Mouse (Mus musculus) spleen, adult 2 months (tissue): Measurements from ENCODE around the gene Enpp7. TPM values are rescaled to one million over a fixed set of nuclear protein-coding genes. Genes with fewer than 3 reads are reported as not detected.

Experiments used
- DNase-seq, 2 experiments: peaks; one replicate each; pipeline versions ENCODE4 v3.0.0 to v3.0.0-alpha.2; 2012 to 2021; ENCODE audit warnings: low spot score in 2 of 2, low read depth in 1 of 2
- H3K27ac ChIP-seq: fragments of 200-500 bp; 2 replicates; pipeline ENCODE4 v1.5.1; 2012; ENCODE audit warnings: low read length, inconsistent platforms; ENCODE audit not compliant: insufficient read depth
- H3K27me3 ChIP-seq: fragments of 200-500 bp; 2 replicates; pipeline ENCODE4 v1.6.1; 2012; ENCODE audit warnings: mild to moderate bottlenecking, moderate library complexity, low read length, inconsistent platforms; ENCODE audit not compliant: control insufficient read depth, insufficient read depth
- H3K36me3 ChIP-seq: fragments of 200-500 bp; 2 replicates; pipeline ENCODE4 v1.6.1; 2012; ENCODE audit warnings: mild to moderate bottlenecking, low read length, inconsistent platforms; ENCODE audit not compliant: control insufficient read depth, insufficient read depth
- H3K4me1 ChIP-seq: fragments of 200-500 bp; 2 replicates; pipeline ENCODE4 v1.6.1; 2011; ENCODE audit warnings: inconsistent platforms; ENCODE audit not compliant: control insufficient read depth, insufficient read depth, insufficient read length
- H3K4me3 ChIP-seq: fragments of 200-500 bp; 2 replicates; pipeline ENCODE4 v1.5.1; 2011; ENCODE audit warnings: mild to moderate bottlenecking, inconsistent platforms; ENCODE audit not compliant: insufficient read depth, insufficient read length; ENCODE audit errors: extremely low read depth
- CTCF ChIP-seq: fragments of 200-500 bp; IDR thresholded peaks from 2 replicates; pipeline ENCODE4 v1.5.1; 2011; ENCODE audit warnings: mild to moderate bottlenecking, inconsistent platforms; ENCODE audit not compliant: insufficient read depth, insufficient read length, insufficient replicate concordance; ENCODE audit errors: extremely low read depth
- POLR2A ChIP-seq: fragments of 200-500 bp; IDR thresholded peaks from 2 replicates; pipeline ENCODE4 v1.6.1; 2011; ENCODE audit warnings: low read depth, low read length, inconsistent platforms
- WGBS: fragments of 180-500 bp; shearing (Covaris S2); methylation state at CpG from one replicate; pipeline ENCODE4 v1.1.7; 2018; 5-methylcytosine and 5-hydroxymethylcytosine counted together
- polyA plus RNA-seq: library from polyadenylated mRNA; depleted of rRNA; stranded (reverse); fragments of >200 nt; gene quantifications from 2 replicates; pipeline ENCODE4 v1.2.3, GENCODE M21; 2012

The Enpp7 gene
- polyA plus RNA-seq, 1 experiment, result not detected

- 90% methylated on average over 18 of the region's 18 CpGs for WGBS
- TF ChIP-seq CTCF, result no peak
- no peak for TF ChIP-seq POLR2A
- H3K4me1 ChIP-seq, result peaks cover 22% of the 10 kb centered on the region
- no peak overlapping the region for H3K4me3 ChIP-seq
- no peak overlapping the region for H3K27ac ChIP-seq
- peaks cover 25% of the 10 kb centered on the region for H3K27me3 ChIP-seq
- peaks cover 8% of the 10 kb centered on the region; the same call in 1 of the 2 replicates for H3K36me3 ChIP-seq
- DNase-seq, result no peak
Observed at GRCm38 (mm10) chr11:119037780-119038401, 49.9 kb downstream of the Enpp7 start.

DNA sequence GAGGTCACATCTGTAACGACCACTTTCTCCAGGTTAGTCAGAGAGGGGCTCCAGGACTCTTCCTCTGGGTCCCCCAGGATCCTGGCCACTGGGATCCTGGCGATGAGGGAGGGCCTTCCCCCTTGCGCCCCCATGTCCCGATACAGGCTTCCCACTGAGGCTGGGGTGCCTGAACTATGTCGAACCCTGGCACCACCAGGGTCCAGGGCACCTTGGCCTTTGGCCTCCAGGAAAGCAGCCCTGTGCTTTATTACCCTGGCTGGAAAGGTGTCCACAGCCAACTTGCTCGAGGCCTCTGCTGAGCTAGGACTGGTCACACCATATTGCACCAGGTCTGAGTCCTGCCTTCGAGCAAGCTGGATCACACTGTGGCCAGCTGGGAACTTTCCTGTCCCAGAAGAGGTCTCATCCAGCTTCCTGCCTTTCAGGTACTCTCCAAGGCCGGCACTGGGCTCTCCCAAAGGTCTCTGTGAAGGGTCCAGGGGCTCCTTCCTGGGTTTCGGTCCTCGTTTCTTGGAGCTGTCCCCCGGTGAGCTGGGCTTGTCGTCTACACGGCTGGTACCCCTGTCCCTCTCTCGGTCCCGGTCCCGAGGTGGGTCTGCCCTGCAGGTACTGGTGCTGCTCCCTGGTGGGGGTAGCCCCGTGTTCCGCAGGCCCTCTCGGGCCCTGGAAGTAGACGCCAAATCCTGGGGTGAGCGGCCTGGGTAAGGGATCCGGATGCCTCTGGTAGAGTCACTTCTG, 50.9 kb downstream of the Enpp7 start:
- H3K4me1 ChIP-seq, result peaks cover 23% of the 10 kb centered on the region
- 93% methylated on average over 22 of the region's 22 CpGs for WGBS

GRCm38 (mm10) chr11:119039732-119040512, 51.9 kb downstream of the Enpp7 start:
- no peak for TF ChIP-seq POLR2A
- no peak for TF ChIP-seq CTCF
- WGBS, result 18% methylated on average over 21 of the region's 21 CpGs
- Histone ChIP-seq H3K4me1 (peaks cover 23% of the 10 kb centered on the region), H3K36me3 (peaks cover 8% of the 10 kb centered on the region; the same call in 1 of the 2 replicates), H3K4me3 (peak overlapping the region; percentile 83), H3K27ac (no peak overlapping the region; the same call in 1 of the 2 replicates), H3K27me3 (peaks cover 35% of the 10 kb centered on the region)
- no peak for DNase-seq

More for the DNA sequence above, 50.9 kb downstream of the Enpp7 start:
- Histone ChIP-seq H3K27ac (no peak overlapping the region), H3K36me3 (peaks cover 8% of the 10 kb centered on the region; the same call in 1 of the 2 replicates), H3K4me3 (no peak overlapping the region), H3K27me3 (peaks cover 33% of the 10 kb centered on the region)
- TF ChIP-seq CTCF (no peak), POLR2A (no peak)
- DNase-seq, result no peak

- Histone ChIP-seq H3K4me3 (peak within 1 kb of the TSS; percentile 83), H3K4me1 (peaks cover 23% of the 10 kb centered on the region), H3K27me3 (peaks cover 37% of the 10 kb centered on the region), H3K36me3 (peaks cover 8% of the 10 kb centered on the region; the same call in 1 of the 2 replicates), H3K27ac (peak within 1 kb of the TSS; percentile 88)
- WGBS, result under 1% methylated on average over 58 of the region's 63 CpGs
- peak; percentile 99 for DNase-seq
- no peak for TF ChIP-seq CTCF
- TF ChIP-seq POLR2A, result peak; percentile 74
Observed at GRCm38 (mm10) chr11:119040600-119041324, 52.8 kb downstream of the Enpp7 start, which contains the start of gene Cbx8. TSS of gene Cbx8 (minus strand) at chr11:119040969.

GRCm38 (mm10) chr11:119041325-119041716, 53.3 kb downstream of the Enpp7 start:
- no peak overlapping the region for H3K27ac ChIP-seq
- H3K27me3 ChIP-seq, result peaks cover 38% of the 10 kb centered on the region
- no peak for TF ChIP-seq POLR2A
- TF ChIP-seq CTCF, result no peak
- peaks cover 8% of the 10 kb centered on the region; the same call in 1 of the 2 replicates for H3K36me3 ChIP-seq
- peaks cover 24% of the 10 kb centered on the region for H3K4me1 ChIP-seq
- no peak for DNase-seq
- peak overlapping the region; percentile 63 for H3K4me3 ChIP-seq
- WGBS, result under 1% methylated on average over 31 of the region's 31 CpGs
